ENCODE assay signal across 14 mouse cellular contexts in genomic region chr9:95588070-95588469, GRCm38 (mm10).
"Had no signal": no experiment of that assay in that cellular context is flagged by ENCODE, and none has a peak within 500 bp of the region (broad histone marks: within the 10 kb centered on the region; RNA-seq: fewer than 3 reads in every experiment).

No protein-coding gene starts in this region.

- H3K9ac ChIP-seq: limb, embryonic 12.5 days; neural tube, embryonic 12.5 days had no signal

- H3K4me3 ChIP-seq: layer of hippocampus, adult 2 months; limb, embryonic 12.5 days; myocyte; neural tube, embryonic 12.5 days had no signal

- H3K27me3 ChIP-seq: limb, embryonic 12.5 days; neural tube, embryonic 12.5 days had no signal

- DNase-seq: kidney, adult 9 months; kidney, postnatal 4 days; lung, adult 18-20 months; midbrain, embryonic 14.5 days; retina, postnatal 1 day; right cerebral cortex, postnatal 4 days; spleen, adult 18-20 months; thymus, adult 18-20 months; thymus, postnatal 14 days had no signal

- H3K27ac ChIP-seq: kidney, postnatal 0 days; layer of hippocampus, adult 2 months; limb, embryonic 12.5 days; neural tube, embryonic 12.5 days had no signal

- H3K9me3 ChIP-seq: neural tube, embryonic 12.5 days had no signal

- H3K4me2 ChIP-seq: limb, embryonic 12.5 days; neural tube, embryonic 12.5 days had no signal

- H3K36me3 ChIP-seq: limb, embryonic 12.5 days; neural tube, embryonic 12.5 days had no signal

- H3K4me1 ChIP-seq: limb, embryonic 12.5 days; neural tube, embryonic 12.5 days had no signal
